Mouse (Mus musculus): ENCODE measurements around the gene Hsf4. TPM values are rescaled to one million over a fixed set of nuclear protein-coding genes. Genes with fewer than 3 reads are reported as not detected.

The Hsf4 gene
- total and polyA plus RNA-seq, 3 experiments: 2.7 to 4.3 (median 3.9) TPM

DNA sequence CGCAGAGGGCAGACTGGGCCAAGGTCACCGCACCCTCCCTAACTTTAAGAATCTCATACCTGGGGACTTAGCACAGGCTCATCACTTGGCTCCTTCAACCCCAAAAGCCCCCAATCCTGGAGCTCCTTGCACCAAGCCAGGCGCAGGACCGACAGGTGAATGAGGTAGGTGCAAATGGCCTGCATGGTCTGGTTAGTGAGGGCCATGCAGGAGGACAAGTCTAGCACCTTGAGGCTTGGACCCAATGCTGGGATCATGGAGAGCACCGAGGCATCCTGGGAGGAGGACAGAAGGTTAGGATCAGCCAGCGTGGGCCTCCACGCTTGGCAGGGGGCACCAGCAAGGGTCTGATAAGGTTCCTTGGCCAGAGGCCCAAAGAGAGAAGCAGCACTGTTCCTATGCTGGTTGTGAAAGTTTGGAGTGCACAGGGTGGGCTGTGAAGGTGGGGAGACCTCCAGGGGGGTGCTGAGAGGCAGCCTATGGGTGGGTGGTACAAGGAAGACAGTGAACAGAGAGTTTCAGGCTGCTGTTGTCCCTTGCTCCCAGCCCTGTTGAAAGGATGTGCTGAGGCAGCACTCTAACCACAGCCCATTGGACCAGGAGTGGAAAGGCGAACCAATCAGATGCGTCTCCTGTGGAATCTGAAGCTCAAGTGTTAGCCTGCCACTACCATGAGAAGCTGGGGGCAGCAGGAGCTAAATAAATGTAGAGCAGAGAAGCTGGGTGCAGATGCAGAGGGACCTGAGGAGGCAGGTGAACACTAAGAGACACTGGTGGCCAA, 44.2 kb downstream of the Hsf4 start:
- Histone ChIP-seq H3K9ac (ENCODE audit: low read depth, low read length) (no peak overlapping the region), H3K27ac (no peak overlapping the region), H3K79me2 (replicated peaks; ENCODE audit: control insufficient read depth, insufficient read depth, low read length) (no peaks in the 10 kb centered on the region), H3K4me1 (ENCODE audit: control insufficient read depth, insufficient read depth, low read length) (peaks cover 1% of the 10 kb centered on the region; the same call in 1 of the 2 replicates), H3K36me3 (ENCODE audit: control insufficient read depth, insufficient read depth, low read length) (no peaks in the 10 kb centered on the region), H3K4me3 (no peak overlapping the region), H3K27me3 (ENCODE audit: control insufficient read depth, insufficient read depth, low read length) (no peaks in the 10 kb centered on the region)
- intact Hi-C loops (cut with DNase I): no loop called here
- TF ChIP-seq CTCF (IDR thresholded peaks at IDR 0.05) (no peak), EP300 (IDR thresholded peaks at IDR 0.05; ENCODE audit: insufficient read depth, low read depth, low read length) (no peak), POLR2A (IDR thresholded peaks at IDR 0.05; ENCODE audit: insufficient read depth, low read depth, low read length) (no peak)
- WGBS: 78% methylated on average over 9 of the region's 9 CpGs
- no peak for DNase-seq

DNA sequence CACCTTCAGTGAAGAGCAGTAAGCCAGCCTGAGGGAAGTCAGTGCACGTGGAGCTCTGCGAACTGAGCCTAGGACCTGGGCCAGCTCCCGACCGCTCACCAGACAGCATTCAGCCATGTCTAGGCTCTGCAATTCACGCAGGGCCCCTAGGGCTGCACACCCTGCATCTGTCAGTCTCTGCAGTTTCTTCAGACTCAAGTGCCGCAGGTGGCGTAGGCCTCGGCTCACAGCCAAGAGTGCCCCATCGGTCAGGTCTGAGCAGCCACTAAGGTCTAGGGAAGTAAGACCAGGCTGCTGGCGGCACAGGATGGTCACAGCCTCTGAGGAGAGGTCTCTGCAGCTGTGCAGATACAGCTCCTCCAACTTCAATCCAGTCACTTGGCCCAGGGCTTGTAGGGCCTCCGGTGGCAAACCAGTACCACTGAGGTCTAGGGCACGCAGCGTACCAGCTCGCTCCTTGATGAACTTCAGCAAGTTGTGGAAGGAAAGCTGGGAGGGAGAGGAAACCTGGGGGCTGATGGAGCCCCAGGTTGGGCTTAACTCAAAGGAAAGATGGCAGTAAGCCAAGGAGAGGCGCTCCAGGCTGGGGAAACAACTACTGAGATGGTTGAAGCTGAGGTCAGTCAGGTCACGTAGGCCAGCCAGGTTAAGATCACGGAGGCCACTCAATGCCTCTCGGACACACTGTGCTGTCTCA, 45.6 kb downstream of the Hsf4 start:
- Histone ChIP-seq H3K79me2 (replicated peaks; ENCODE audit: control insufficient read depth, insufficient read depth, low read length) (no peaks in the 10 kb centered on the region), H3K36me3 (ENCODE audit: control insufficient read depth, insufficient read depth, low read length) (no peaks in the 10 kb centered on the region), H3K4me3 (no peak overlapping the region), H3K27me3 (ENCODE audit: control insufficient read depth, insufficient read depth, low read length) (no peaks in the 10 kb centered on the region), H3K4me1 (ENCODE audit: control insufficient read depth, insufficient read depth, low read length) (peaks cover 1% of the 10 kb centered on the region; the same call in 1 of the 2 replicates), H3K9ac (ENCODE audit: low read depth, low read length) (no peak overlapping the region), H3K27ac (no peak overlapping the region)
- DNase-seq: no peak
- intact Hi-C loops (cut with DNase I): no loop called here
- WGBS: 78% methylated on average over 18 of the region's 18 CpGs
- TF ChIP-seq CTCF (IDR thresholded peaks at IDR 0.05) (no peak), POLR2A (IDR thresholded peaks at IDR 0.05; ENCODE audit: insufficient read depth, low read depth, low read length) (no peak), EP300 (IDR thresholded peaks at IDR 0.05; ENCODE audit: insufficient read depth, low read depth, low read length) (no peak)

DNA sequence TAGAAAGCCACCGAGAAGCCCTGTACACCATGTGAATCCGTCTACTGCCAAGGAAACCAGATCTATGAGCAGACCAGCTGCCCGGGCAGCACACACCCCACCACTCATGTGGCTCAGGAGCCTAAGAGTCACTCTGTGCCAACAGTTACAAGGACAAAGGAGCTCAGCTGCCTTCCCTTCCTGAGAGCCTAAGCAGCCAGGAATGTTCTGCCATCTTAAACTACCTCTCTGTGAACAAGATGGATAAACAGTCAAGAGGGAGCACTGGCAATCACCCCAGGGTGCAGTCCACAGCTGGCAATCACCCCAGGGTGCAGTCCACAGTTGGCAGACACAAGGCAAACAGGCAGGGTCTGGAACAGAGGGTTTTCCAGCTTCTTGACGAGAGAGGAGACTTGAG, 48.3 kb downstream of the Hsf4 start:
- 66% methylated on average over 4 of the region's 4 CpGs for WGBS
- Histone ChIP-seq H3K9ac (ENCODE audit: low read depth, low read length) (no peak overlapping the region), H3K36me3 (ENCODE audit: control insufficient read depth, insufficient read depth, low read length) (no peaks in the 10 kb centered on the region), H3K27me3 (ENCODE audit: control insufficient read depth, insufficient read depth, low read length) (no peaks in the 10 kb centered on the region), H3K27ac (peak overlapping the region; percentile 17; the same call in 1 of the 2 replicates), H3K4me3 (no peak overlapping the region), H3K79me2 (replicated peaks; ENCODE audit: control insufficient read depth, insufficient read depth, low read length) (no peaks in the 10 kb centered on the region), H3K4me1 (ENCODE audit: control insufficient read depth, insufficient read depth, low read length) (peaks cover 1% of the 10 kb centered on the region; the same call in 1 of the 2 replicates)
- DNase-seq: no peak
- TF ChIP-seq EP300 (IDR thresholded peaks at IDR 0.05; ENCODE audit: insufficient read depth, low read depth, low read length) (no peak), POLR2A (IDR thresholded peaks at IDR 0.05; ENCODE audit: insufficient read depth, low read depth, low read length) (no peak), CTCF (IDR thresholded peaks at IDR 0.05) (no peak)
- intact Hi-C loops (cut with DNase I): no loop called here

DNA sequence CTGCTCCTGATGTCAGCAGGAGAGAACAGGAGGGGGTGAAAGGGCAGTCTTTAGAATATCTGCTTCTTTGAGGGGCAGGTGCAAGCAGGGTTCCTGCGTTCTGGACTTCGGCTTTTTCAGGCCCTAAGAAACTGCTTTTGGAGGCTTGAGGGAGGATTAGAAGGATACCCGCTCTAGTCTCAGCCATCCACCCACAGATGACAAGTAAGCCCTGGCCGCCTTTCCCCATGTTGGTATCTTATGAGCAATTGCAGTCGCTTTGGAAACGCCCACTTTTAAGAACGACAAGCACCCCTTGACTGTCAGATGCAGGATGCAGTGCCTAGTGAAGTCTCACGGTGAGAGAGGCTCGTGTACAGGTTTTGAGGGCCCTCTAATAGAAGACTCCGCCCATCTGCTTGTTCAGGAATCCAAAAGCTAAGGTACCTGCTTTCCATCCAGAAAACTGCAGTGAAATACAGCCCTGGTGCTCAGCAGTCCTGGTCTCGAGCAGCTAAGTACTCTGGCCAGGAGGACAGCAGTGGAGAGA, 49.1 kb downstream of the Hsf4 start:
- intact Hi-C loops (cut with DNase I): no loop called here
- 85% methylated on average over 11 of the region's 11 CpGs for WGBS
- Histone ChIP-seq H3K27ac (no peak overlapping the region), H3K27me3 (ENCODE audit: control insufficient read depth, insufficient read depth, low read length) (no peaks in the 10 kb centered on the region), H3K79me2 (replicated peaks; ENCODE audit: control insufficient read depth, insufficient read depth, low read length) (no peaks in the 10 kb centered on the region), H3K4me1 (ENCODE audit: control insufficient read depth, insufficient read depth, low read length) (peaks cover 1% of the 10 kb centered on the region; the same call in 1 of the 2 replicates), H3K4me3 (no peak overlapping the region), H3K36me3 (ENCODE audit: control insufficient read depth, insufficient read depth, low read length) (no peaks in the 10 kb centered on the region), H3K9ac (ENCODE audit: low read depth, low read length) (no peak overlapping the region)
- no peak for DNase-seq
- TF ChIP-seq POLR2A (IDR thresholded peaks at IDR 0.05; ENCODE audit: insufficient read depth, low read depth, low read length) (no peak), EP300 (IDR thresholded peaks at IDR 0.05; ENCODE audit: insufficient read depth, low read depth, low read length) (no peak), CTCF (IDR thresholded peaks at IDR 0.05) (no peak)

DNA sequence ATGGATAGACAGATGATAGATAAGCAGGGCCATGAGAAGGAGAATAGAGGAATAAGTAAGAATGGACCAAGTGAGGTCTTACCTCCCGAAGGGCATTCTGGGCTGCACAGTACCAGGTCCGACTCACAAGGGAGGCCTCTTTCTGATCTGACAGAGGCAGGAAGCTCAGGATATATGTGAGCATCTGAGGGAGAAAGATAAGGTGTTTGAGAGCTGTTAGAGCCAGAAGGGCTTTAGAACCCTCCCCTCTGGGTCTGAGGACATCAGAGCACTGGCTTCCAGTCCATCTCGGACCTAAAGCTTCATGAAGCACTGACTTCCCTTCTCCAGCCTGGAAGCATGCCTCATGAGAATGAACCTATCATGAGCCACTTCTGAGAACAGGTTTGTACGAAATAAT, 53.6 kb downstream of the Hsf4 start:
- Histone ChIP-seq H3K27me3 (ENCODE audit: control insufficient read depth, insufficient read depth, low read length) (no peaks in the 10 kb centered on the region), H3K36me3 (ENCODE audit: control insufficient read depth, insufficient read depth, low read length) (no peaks in the 10 kb centered on the region), H3K27ac (no peak overlapping the region), H3K4me1 (ENCODE audit: control insufficient read depth, insufficient read depth, low read length) (peaks cover 8% of the 10 kb centered on the region), H3K4me3 (no peak overlapping the region), H3K9ac (ENCODE audit: low read depth, low read length) (no peak overlapping the region), H3K79me2 (replicated peaks; ENCODE audit: control insufficient read depth, insufficient read depth, low read length) (no peaks in the 10 kb centered on the region)
- DNase-seq: no peak
- WGBS: 71% methylated on average over 4 of the region's 4 CpGs
- intact Hi-C loops (cut with DNase I): no loop called here
- TF ChIP-seq POLR2A (IDR thresholded peaks at IDR 0.05; ENCODE audit: insufficient read depth, low read depth, low read length) (no peak), EP300 (IDR thresholded peaks at IDR 0.05; ENCODE audit: insufficient read depth, low read depth, low read length) (no peak), CTCF (IDR thresholded peaks at IDR 0.05) (no peak)

Small RNA genes lying within 50 kb of the gene (microRNA-seq; reads per million reads assigned to microRNA genes)
- gene Gm27320 (0 reads per million in 2 experiments), gene Mir328 (2,286 to 2,907 reads per million in 2 experiments)

Other genes starting within 250 kb of the Hsf4 start
- not detected for gene Ces3a, start 221.2 kb upstream of the Hsf4 start, total RNA-seq (2021)
- 0.26 TPM in 1 of 2 replicates, not detected in the other for gene Ces3a, start 221.2 kb upstream of the Hsf4 start, polyA plus RNA-seq (2012; rRNA removed)
- not detected for gene Ces3b, start 186.0 kb upstream of the Hsf4 start, total RNA-seq (2021)
- 0.32 TPM in 1 of 2 replicates, not detected in the other for gene Ces3b, start 186.0 kb upstream of the Hsf4 start, polyA plus RNA-seq (2012; rRNA removed)
- gene Ces4a, start 138.0 kb upstream of the Hsf4 start, total RNA-seq (2021): not detected
- not detected in 2 replicates for gene Ces4a, start 138.0 kb upstream of the Hsf4 start, polyA plus RNA-seq (2012; rRNA removed)
- gene Cbfb, start 99.1 kb upstream of the Hsf4 start, total RNA-seq (2021): 10 to 100 TPM; 23.1 to 23.8 TPM
- gene Cbfb, start 99.1 kb upstream of the Hsf4 start, polyA plus RNA-seq (2012; rRNA removed): 6.4 and 11.0 TPM in 2 replicates
- 10 to 100 TPM; 19.2 to 20.3 TPM for gene D230025D16Rik, start 44.7 kb upstream of the Hsf4 start, total RNA-seq (2021)
- gene D230025D16Rik, start 44.7 kb upstream of the Hsf4 start, polyA plus RNA-seq (2012; rRNA removed): 16.5 and 23.7 TPM in 2 replicates
- 1 to 10 TPM; 3.5 to 5.2 TPM for gene B3gnt9, start 14.6 kb upstream of the Hsf4 start, total RNA-seq (2021)
- 7.1 and 8.5 TPM in 2 replicates for gene B3gnt9, start 14.6 kb upstream of the Hsf4 start, polyA plus RNA-seq (2012; rRNA removed)
- 1 to 10 TPM; 3.9 to 4.9 TPM for gene Tradd, start 5.2 kb upstream of the Hsf4 start, total RNA-seq (2021)
- 4.3 and 4.6 TPM in 2 replicates for gene Tradd, start 5.2 kb upstream of the Hsf4 start, polyA plus RNA-seq (2012; rRNA removed)
- gene Fbxl8, start 5.2 kb upstream of the Hsf4 start, total RNA-seq (2021): 1 to 10 TPM; 1.8 to 2.5 TPM
- 3.6 and 4.1 TPM in 2 replicates for gene Fbxl8, start 5.2 kb upstream of the Hsf4 start, polyA plus RNA-seq (2012; rRNA removed)
- 10 to 100 TPM; 19.7 to 23.0 TPM for gene Nol3, start 6.3 kb downstream of the Hsf4 start, total RNA-seq (2021)
- 17.3 and 19.1 TPM in 2 replicates for gene Nol3, start 6.3 kb downstream of the Hsf4 start, polyA plus RNA-seq (2012; rRNA removed)
- gene 4931428F04Rik, start 20.1 kb downstream of the Hsf4 start, total RNA-seq (2021): 1 to 10 TPM; 1.1 to 1.2 TPM
- gene 4931428F04Rik, start 20.1 kb downstream of the Hsf4 start, polyA plus RNA-seq (2012; rRNA removed): 2.1 and 3.5 TPM in 2 replicates
- 1 to 10 TPM; 3.9 to 4.7 TPM for gene Exoc3l, start 26.3 kb downstream of the Hsf4 start, total RNA-seq (2021)
- 10.5 and 11.8 TPM in 2 replicates for gene Exoc3l, start 26.3 kb downstream of the Hsf4 start, polyA plus RNA-seq (2012; rRNA removed)
- 10 to 100 TPM; 21.1 to 21.5 TPM for gene E2f4, start 27.9 kb downstream of the Hsf4 start, total RNA-seq (2021)
- 61.8 and 62.8 TPM in 2 replicates for gene E2f4, start 27.9 kb downstream of the Hsf4 start, polyA plus RNA-seq (2012; rRNA removed)
- under 1 TPM; 0.70 to 0.73 TPM for gene Elmo3, start 35.8 kb downstream of the Hsf4 start, total RNA-seq (2021)
- 2.8 and 3.5 TPM in 2 replicates for gene Elmo3, start 35.8 kb downstream of the Hsf4 start, polyA plus RNA-seq (2012; rRNA removed)
- 1 to 10 TPM in 1 of 2 experiments, under 1 TPM in 1; 0.93 to 1.1 TPM for gene Lrrc29, start 56.5 kb downstream of the Hsf4 start, total RNA-seq (2021)
- 1.6 and 2.2 TPM in 2 replicates for gene Lrrc29, start 56.5 kb downstream of the Hsf4 start, polyA plus RNA-seq (2012; rRNA removed)
- 10 to 100 TPM; 24.1 to 26.6 TPM for gene Tmem208, start 56.6 kb downstream of the Hsf4 start, total RNA-seq (2021)
- gene Tmem208, start 56.6 kb downstream of the Hsf4 start, polyA plus RNA-seq (2012; rRNA removed): 43.6 and 51.9 TPM in 2 replicates
- gene Fhod1, start 78.2 kb downstream of the Hsf4 start, total RNA-seq (2021): 1 to 10 TPM; 4.4 to 6.9 TPM
- 14.2 and 17.3 TPM in 2 replicates for gene Fhod1, start 78.2 kb downstream of the Hsf4 start, polyA plus RNA-seq (2012; rRNA removed)
- gene Slc9a5, start 79.0 kb downstream of the Hsf4 start, total RNA-seq (2021): under 1 TPM; 0.36 to 0.37 TPM
- gene Slc9a5, start 79.0 kb downstream of the Hsf4 start, polyA plus RNA-seq (2012; rRNA removed): 1.7 and 2.1 TPM in 2 replicates
- gene Plekhg4, start 103.5 kb downstream of the Hsf4 start, total RNA-seq (2021): under 1 TPM in 1 of 2 experiments, not detected in 1; 0.10 TPM
- gene Plekhg4, start 103.5 kb downstream of the Hsf4 start, polyA plus RNA-seq (2012; rRNA removed): 0.20 and 0.29 TPM in 2 replicates
- under 1 TPM; 0.13 to 0.25 TPM for gene Kctd19, start 143.7 kb downstream of the Hsf4 start, total RNA-seq (2021)
- 0.08 and 0.15 TPM in 2 replicates for gene Kctd19, start 143.7 kb downstream of the Hsf4 start, polyA plus RNA-seq (2012; rRNA removed)
- gene Lrrc36, start 143.8 kb downstream of the Hsf4 start, total RNA-seq (2021): under 1 TPM; 0.45 to 0.47 TPM
- 0.67 and 0.94 TPM in 2 replicates for gene Lrrc36, start 143.8 kb downstream of the Hsf4 start, polyA plus RNA-seq (2012; rRNA removed)
- 10 to 100 TPM; 35.0 to 48.8 TPM for gene Tppp3, start 201.7 kb downstream of the Hsf4 start, total RNA-seq (2021)
- 73.7 and 89.2 TPM in 2 replicates for gene Tppp3, start 201.7 kb downstream of the Hsf4 start, polyA plus RNA-seq (2012; rRNA removed)
- gene Zdhhc1, start 227.1 kb downstream of the Hsf4 start, total RNA-seq (2021): 10 to 100 TPM; 13.0 to 13.3 TPM
- gene Zdhhc1, start 227.1 kb downstream of the Hsf4 start, polyA plus RNA-seq (2012; rRNA removed): 37.5 and 40.5 TPM in 2 replicates
- under 1 TPM in 1 of 2 experiments, not detected in 1; 0.23 TPM for gene Hsd11b2, start 249.0 kb downstream of the Hsf4 start, total RNA-seq (2021)
- 0.08 and 0.32 TPM in 2 replicates for gene Hsd11b2, start 249.0 kb downstream of the Hsf4 start, polyA plus RNA-seq (2012; rRNA removed)